Mouse (Mus musculus): ENCODE data around the gene Pigh.
A peak's percentile ranks its signal among the peaks of the same experiment; 100 is the strongest.

Pigh gene

GRCm38 (mm10) chr12:79089182-79089812 lies at the start of gene Pigh:
TSS of gene Pigh (minus strand) at chr12:79089651.
- DNase-seq (ENCODE audit: low spot score): peak; percentile 55

- DNase-seq (ENCODE audit: low spot score): no peak
Observed at GRCm38 (mm10) chr12:79138999-79139398, 49.5 kb upstream of the Pigh start.

- no peak for DNase-seq (ENCODE audit: low spot score)
Observed at GRCm38 (mm10) chr12:79136949-79137348, 47.5 kb upstream of the Pigh start.

- DNase-seq (ENCODE audit: low spot score): no peak
Observed at GRCm38 (mm10) chr12:79135105-79135504, 45.7 kb upstream of the Pigh start.

GRCm38 (mm10) chr12:79134676-79135075 lies 45.2 kb upstream of the Pigh start:
- DNase-seq (ENCODE audit: low spot score): no peak

GRCm38 (mm10) chr12:79131706-79132460 lies 42.4 kb upstream of the Pigh start:
- no peak for DNase-seq (ENCODE audit: low spot score)

GRCm38 (mm10) chr12:79131178-79131675 lies 41.8 kb upstream of the Pigh start:
- no peak for DNase-seq (ENCODE audit: low spot score)

- DNase-seq (ENCODE audit: low spot score): peak; percentile 17
Observed at GRCm38 (mm10) chr12:79130299-79131177, 41.1 kb upstream of the Pigh start, which contains the start of gene Arg2. TSS of gene Arg2 (plus strand) at chr12:79130777.

GRCm38 (mm10) chr12:79122820-79123219 lies 33.4 kb upstream of the Pigh start:
- DNase-seq (ENCODE audit: low spot score): peak; percentile 35

GRCm38 (mm10) chr12:79118991-79119390 lies 29.5 kb upstream of the Pigh start:
- no peak for DNase-seq (ENCODE audit: low spot score)

GRCm38 (mm10) chr12:79105312-79105711 lies 15.9 kb upstream of the Pigh start:
- DNase-seq (ENCODE audit: low spot score): no peak

- DNase-seq (ENCODE audit: low spot score): no peak
Observed at GRCm38 (mm10) chr12:79104544-79104943, 15.1 kb upstream of the Pigh start.

- no peak for DNase-seq (ENCODE audit: low spot score)
Observed at GRCm38 (mm10) chr12:79103773-79104172, 14.3 kb upstream of the Pigh start.

- no peak for DNase-seq (ENCODE audit: low spot score)
Observed at GRCm38 (mm10) chr12:79097106-79097752, 7.8 kb upstream of the Pigh start.

- peak; percentile 26 for DNase-seq (ENCODE audit: low spot score)
Observed at GRCm38 (mm10) chr12:79092569-79092968, 3.1 kb upstream of the Pigh start.

GRCm38 (mm10) chr12:79073362-79073761 lies 16.1 kb downstream of the Pigh start:
- DNase-seq (ENCODE audit: low spot score): no peak

GRCm38 (mm10) chr12:79072576-79072975 lies 16.9 kb downstream of the Pigh start:
- DNase-seq (ENCODE audit: low spot score): no peak

- no peak for DNase-seq (ENCODE audit: low spot score)
Observed at GRCm38 (mm10) chr12:79070736-79071333, 18.6 kb downstream of the Pigh start.

GRCm38 (mm10) chr12:79069916-79070315 lies 19.5 kb downstream of the Pigh start:
- DNase-seq (ENCODE audit: low spot score): no peak

- DNase-seq (ENCODE audit: low spot score): no peak
Observed at GRCm38 (mm10) chr12:79069187-79069608, 20.3 kb downstream of the Pigh start.

GRCm38 (mm10) chr12:79068306-79068705 lies 21.1 kb downstream of the Pigh start:
- no peak for DNase-seq (ENCODE audit: low spot score)
